Mouse (Mus musculus) brain, adult 2 months (tissue): ENCODE results near the gene Htr1f.
"Not testable (repeated sequence)": the region's sequence is repeated elsewhere in the genome, so short reads cannot be mapped to it uniquely, and the experiment has no call there.

Source experiments
- DNase-seq: peaks from one replicate; pipeline ENCODE4 v3.0.0; 2011; ENCODE audit warnings: low read depth, low spot score

Gene Htr1f

DNA sequence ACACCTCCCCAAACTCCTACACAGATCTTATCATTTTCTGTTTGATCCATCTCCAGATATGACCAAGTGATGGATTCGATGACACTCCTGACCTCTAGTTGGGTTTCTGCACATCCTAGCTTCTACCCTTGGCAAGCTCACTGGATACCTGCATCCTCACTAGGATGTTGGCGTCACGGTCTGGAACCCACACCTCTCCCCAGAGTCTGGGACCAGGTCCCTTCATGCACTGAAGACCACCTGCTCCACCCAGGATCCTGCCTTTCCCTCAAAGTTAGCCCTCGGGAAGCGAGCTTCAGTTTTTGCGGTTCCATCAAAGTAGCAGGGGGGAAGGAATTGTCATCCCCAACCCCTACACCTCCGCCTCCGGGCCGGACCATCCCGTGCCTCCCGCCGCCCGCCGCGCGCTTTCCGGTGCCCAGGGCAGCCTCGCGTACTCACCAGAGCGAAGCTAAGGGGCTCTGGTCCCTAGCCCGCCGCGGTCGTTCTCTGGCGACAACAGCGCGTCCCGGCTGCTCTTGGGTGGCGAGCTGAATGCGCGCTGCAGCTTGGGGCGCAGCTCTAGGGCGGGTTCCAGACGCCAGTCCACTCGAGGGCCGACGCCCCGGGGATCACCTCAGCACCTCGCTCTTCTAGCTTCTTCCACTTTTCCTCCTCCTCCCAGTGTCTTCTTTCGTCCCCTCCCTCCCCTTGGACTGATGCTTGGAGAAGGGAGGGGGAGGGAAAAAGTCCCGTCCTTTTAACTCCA, at the start of gene Htr1f:
Gene Htr1f, minus strand, starts transcription at position 671 of the 748 bp plus-strand sequence.
- peak; percentile 40 for DNase-seq

DNA sequence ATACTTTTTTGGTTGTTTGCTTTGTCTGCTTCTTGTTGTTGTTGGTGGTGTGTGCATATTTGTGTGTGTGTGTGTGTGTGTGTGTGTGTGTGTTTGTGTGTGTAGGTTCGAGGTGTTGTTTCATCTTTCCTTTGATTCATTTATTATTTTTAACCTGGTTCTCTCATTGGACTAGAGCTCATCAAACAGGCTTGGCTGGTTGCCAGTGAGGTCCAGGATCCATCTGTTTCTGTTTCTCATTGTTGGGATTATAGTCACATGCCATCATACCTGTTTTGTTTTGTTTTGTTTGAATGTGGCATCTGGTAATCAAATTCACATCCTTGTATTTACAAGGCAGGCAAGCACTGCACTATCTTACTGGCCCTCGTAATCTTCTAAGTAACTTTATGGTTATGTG, 34.1 kb upstream of the Htr1f start:
- no peak for DNase-seq

DNA sequence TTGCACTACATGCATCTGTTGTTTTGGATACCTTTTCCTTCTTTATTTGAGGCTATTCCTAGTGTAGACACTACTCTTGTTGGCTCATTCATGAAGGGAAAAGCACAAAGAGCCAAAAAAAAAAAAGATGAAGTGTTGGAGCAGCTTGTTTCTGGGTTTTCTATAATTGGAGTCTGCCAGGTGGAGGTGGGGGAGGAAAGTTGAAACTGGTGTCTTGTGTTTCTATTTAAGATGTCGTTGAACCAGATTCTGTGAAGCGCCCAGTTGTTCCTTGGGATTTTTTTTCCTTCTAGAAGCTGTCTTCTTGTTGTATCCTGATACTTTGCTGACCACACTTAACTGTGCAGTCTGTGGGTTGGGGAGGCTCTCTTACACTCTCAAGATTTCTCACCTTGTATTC, 23.7 kb upstream of the Htr1f start:
- peak; percentile 82 for DNase-seq

DNA sequence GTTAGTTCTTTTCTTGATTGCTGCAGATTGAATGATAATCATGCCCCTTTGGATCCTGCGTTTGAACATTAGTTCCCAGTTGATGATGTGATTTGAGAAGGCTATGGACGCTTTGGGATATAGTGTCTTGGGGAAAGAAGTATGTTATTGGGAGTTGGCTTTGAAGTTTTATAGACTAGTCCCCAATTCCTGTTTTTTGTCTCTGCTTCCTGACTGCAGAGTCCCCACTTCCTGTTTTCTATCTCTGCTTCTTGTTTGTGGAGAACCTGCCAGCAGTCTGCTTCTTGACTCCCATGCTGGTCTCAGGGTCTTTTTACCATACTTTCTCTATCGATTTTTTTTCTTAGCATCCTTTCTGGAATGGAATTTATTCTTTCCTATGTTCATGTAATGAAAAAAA, 22.2 kb upstream of the Htr1f start:
- DNase-seq = no peak

DNA sequence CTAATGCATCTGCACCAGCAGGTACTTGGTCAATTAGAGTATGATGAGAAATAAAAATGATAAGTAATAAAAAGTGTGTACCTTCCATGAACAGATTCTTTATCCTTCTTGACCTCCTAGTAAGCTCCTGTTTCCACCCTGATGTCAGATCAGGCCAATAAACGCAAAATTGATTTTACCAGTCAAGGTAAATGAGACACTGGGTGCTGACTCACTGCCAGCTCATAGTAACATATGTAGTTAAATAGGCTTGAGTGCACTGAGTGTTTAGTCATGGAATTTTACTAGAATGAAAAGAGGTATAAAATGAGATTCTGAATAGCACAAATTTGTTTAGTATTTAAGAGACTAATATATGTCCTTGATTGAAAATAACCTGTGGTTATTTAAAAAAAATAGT, 6.6 kb upstream of the Htr1f start:
- DNase-seq = peak; percentile 41

DNA sequence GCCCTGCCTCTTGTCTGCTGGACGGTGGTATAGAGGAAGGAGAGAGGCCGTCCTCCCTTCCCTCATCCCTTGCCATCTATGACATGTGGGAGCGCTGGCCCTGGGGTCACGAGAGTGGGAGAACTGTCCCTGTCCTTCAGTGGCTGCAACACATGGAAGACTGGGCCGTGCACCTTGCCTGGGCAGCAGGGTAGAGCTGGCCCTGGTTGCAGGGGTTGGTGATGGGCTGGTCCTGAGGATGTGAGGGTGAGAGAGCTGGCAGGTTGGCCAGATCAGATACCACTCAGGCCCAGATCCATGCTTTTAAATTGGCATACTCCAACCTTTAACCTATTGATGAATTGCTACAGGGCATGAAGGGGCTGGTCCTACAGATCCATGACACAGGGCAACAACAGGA, 12.1 kb downstream of the Htr1f start:
- DNase-seq = no peak

DNA sequence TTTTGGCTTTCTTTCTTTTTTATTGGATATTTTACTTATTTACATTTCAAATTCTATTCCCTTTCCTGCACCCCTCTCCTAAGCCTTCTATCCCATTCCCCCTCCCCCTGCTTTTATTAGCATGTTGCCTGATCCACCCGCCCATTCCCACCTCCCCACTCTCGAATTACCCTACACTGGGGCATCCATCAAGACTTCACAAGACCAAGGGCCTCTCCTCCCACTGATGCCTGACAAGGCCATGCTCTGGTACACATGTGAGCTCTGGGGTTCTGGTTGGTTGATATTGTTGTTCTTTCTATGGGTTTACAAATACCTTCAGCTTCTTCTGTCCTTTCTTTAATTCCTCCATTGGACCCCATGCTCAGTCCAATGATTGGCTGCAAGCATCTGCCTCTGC, 22.2 kb downstream of the Htr1f start:
- DNase-seq = no peak

DNA sequence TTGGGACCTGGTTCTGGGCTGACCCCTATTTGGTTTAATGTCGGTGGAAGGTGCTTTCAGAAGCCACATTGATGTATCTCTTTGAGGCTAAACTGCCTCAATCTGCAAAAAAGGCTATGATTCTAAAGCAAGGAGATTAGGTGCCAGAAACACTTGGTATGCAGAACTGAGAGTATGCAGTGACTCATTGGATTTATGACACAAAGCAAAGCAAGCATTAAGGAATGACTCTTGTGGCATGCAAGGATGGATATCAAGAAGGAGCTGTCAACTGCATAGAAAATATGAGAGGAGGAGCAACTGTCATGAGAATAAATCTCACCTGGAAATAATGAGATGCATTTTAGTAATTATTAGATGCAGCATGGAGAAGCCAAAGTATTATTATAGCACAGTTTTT, 35.8 kb downstream of the Htr1f start:
- peak; percentile 13 for DNase-seq

DNA sequence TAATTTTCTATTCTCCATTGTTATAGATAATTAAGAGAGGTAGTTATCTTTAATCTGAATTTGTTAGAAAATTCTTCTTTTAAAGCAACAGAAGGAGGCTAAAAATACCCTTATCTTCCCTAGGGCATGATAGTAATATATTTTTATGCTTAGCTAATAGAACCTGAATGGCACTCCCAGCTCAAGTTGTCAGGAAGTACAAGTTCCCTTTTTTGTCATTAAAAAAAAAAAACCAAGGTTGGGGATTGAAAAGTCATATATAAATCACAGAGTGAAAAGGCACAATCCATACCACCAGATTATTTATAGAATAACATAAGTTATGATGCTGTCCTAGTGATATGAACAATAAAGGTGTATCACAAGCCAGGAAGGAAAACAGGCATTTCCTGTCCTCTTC, 39.4 kb downstream of the Htr1f start:
- DNase-seq = no peak

DNA sequence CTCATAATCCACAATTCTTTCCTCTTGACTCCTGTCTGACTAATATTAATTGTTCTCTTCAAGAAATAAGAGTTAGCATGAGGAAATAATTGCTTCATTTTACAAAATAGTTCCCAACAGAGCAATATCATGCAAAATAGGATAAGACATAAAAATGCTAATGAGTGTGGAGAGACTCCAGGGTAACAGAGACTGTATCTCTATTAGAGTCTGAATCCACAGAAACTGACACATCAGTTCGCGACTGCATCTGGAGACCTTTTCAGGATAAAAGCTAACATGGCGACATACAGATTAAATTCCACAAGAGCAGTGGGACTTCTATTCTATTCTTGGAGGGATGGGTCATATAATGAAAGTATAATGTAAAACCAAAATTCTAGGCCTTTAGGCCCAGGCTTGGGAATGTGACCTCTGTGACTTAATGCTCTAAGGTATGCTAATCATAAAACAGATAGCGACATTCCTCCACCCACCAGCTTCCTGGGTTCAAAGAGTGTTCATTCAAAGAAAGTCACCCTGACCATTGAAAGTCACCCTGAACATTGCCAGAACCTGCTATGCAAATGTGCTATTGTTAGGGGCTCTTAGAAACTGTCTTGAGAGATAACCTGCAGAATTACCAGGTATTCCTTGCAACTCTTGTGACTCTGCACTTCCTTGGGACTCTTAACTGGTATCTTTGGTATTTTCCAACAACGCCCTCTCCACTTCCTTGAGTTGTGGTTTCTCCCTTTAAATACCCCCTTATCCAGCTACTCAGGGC, 67.8 kb downstream of the Htr1f start:
- DNase-seq = not testable (repeated sequence)

DNA sequence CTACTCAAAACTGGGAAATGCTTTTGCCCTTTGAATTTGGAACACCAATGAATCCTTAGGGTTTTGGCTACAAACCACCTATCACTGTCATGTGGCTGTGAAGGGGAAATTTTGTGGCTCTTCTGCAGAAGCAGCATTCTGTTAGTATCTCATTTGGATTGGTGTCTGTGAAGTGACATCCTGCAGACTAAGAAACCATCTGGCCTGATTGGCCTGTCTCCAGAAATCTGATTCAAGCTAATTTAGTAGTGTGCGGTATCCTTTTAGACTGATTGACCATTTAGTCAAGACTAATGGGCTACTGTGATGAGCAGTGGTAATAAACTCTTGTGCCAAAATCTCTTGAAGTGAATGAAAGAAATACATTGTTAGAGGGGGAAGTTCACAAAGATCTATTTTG, 76.0 kb downstream of the Htr1f start:
- DNase-seq = peak; percentile 87

DNA sequence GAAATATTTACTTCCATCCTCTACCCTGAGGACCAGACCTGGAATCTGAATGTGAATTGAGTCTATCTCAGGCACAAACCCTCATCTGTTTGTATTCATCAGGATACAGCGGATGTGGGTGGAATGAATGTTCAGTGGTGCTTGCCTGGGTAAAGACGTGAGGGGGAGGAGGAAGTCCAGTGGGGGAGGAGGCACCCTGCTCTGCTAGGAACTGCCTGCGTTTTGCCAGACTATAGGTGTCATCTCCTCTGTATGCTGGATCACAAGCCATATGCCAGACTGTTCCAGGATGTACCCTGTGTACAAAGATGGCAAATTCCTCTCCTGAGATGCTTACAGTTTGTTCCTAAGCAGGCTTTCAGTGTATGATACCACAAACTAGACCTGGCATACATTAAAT, 83.3 kb downstream of the Htr1f start:
- DNase-seq = peak; percentile 81

DNA sequence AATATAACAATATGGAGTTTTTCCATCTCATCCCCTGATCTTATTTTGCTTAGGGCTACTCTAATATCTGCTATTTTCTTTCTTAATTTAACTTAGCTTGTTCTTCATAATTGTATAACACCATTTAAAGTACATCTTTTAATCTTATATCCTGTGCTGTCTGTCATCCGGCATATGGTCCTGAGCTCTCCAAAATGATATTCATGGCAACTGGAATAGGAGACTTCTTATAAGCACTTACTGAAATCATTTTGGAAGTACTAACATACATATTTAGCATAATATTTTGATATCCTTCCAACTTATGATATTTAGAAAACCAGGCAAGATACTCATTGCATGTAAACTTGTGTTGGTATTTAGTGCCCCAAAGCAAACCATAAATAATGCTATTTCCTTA, 86.9 kb downstream of the Htr1f start:
- DNase-seq = no peak

DNA sequence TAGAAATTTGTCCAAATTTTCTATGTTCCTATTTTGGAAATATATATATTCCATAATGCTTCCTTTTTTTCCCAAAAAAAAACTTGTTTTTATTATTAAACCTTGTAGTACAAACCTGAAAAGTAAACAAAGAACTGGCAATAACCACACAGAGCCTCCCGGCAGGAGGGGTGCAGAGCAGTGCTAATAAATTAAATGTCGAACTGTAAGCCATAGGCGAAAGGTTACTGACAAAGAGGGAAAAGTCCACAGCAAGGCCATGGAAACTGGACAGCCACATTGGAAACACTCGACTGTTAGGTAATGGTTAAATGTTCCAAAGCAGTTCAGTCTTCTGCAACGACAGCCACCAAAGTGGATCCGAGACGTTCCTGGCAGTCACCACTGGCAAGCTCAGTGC, 87.5 kb downstream of the Htr1f start:
- DNase-seq = no peak

DNA sequence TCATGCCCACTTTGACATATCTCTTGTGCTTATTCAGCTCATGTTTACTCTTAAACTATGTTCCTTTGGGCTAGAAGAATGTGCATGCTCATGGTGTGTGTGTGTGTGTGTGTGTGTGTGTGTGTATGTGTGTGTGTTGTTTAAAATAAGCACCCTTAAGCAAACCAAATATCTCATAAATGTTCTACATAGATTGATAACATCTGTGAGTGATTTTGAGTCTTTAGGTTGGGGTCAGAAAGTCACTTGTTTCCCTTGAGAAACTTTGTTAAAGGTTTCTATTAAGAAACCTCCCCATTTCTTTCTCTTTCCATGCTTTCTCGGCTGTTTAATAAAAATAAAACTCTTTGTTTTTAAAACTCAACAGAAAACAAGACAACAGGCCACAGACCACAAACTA, 88.1 kb downstream of the Htr1f start:
- no peak for DNase-seq

DNA sequence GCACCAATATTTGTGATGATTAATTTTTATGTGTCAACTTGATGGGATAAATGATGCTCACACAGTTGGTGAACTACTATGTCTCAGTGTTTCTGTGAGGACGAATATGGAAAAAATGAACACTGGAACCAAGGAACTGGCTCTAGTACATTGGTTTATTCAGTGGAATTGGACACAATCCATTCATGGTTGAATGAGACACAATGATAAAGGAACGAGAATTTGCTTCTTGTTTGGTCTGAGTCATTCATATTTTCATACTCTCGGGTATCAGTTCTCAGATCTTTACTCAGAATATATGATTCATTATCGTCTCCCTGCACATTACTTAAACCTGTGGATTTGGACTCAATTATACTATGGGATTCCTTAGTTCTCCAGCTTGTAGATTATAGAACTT, 90.4 kb downstream of the Htr1f start:
- DNase-seq = no peak

DNA sequence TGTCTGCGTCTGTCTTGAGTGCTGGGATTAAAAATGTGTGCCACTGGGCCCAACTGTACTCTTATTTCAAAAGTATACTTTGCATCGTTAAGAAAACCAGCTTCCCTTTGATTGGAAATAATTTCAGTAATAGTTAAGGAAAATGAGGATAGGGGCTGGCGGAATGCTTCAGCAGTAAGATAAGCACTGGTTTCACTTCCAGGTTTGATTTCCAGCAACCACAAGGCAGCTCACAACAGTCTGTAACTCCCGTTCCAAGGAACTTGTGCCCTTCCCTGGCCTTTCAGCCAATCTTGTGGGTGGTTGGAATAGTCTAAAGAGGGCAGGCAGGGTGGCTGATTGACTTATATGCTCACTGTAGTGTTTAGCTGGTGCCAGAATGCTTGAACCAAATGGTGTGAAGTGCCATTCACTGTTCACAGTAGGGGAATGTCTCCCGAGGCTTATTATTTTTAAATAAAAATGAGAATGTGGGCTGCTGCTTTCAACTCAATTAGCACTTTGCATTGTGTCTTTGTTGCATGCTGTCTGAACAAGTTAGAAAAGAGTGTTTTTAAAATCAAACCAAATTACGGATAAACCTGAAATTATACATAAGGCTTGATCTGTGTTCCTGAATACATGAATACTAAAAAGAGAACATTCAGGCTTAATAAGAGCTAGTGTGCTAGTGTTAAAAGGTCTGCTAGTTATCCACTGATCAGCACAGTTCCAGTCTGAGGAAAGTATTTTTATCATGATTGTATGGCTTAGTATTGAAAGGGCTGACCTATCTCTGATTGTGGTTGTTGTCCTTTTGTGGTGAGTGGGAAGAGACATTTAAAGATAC, 103.4 kb downstream of the Htr1f start:
- peak; percentile 24 for DNase-seq

DNA sequence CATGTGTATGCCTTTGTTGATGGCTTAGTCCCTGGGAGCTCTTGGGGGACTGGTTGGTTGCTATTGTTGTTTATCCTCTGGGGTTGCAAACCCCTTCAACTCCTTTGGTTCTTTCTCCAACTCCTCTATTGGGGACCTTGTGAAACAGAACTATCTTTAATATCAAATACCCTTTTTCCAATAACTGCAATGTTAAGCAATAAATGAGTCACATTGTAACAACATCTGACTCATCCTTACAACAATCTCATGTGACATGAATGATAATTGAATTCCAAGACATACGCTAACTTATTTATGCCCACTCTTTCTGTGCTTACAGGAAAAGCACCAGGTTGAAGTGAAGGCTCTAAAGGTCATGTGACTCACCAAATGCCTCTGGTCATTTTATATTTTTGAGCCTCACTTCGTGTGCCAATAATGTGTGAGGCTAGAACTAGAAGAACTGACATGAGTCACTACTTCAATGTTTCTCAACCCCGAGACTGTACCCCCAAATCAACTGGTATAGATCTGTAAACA, 116.3 kb downstream of the Htr1f start:
- no peak for DNase-seq

DNA sequence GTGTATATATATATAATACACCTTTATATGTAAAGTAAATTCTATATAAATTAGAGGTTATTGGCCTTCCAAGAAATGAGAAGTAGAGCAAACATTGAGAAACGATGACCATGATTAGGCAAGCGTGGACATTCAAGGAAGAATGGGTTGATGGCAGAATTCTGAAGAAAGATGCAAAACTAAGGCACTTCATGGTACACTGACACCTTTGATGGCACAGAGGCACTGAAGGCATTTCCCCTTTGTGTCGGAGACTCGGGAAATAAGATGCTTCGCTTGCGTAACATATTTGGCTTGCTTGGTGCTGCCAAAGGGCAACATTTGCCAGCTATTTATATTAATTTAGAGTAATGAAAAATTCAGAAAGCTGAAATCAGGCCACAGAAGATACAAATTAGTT, 118.1 kb downstream of the Htr1f start:
- DNase-seq = peak; percentile 13

DNA sequence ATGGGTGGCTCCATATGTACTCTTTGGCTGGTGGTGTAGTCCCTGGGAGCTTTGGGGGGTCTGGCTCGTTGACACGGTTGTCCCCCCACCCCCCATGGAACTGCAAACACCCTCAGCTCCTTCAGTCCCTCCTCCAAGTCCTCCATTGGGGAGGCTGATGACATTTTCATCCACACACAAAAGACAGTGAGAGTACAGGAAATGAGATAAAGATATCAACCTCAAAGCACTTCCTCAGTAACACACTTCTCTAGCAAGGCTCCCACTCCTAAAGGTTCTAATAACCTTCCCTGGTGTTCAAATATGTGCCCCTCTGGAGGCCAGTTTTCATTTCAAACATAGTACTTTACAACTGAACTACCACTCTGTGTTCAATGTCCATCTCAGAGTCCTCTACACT, 118.6 kb downstream of the Htr1f start:
- DNase-seq = no peak

DNA sequence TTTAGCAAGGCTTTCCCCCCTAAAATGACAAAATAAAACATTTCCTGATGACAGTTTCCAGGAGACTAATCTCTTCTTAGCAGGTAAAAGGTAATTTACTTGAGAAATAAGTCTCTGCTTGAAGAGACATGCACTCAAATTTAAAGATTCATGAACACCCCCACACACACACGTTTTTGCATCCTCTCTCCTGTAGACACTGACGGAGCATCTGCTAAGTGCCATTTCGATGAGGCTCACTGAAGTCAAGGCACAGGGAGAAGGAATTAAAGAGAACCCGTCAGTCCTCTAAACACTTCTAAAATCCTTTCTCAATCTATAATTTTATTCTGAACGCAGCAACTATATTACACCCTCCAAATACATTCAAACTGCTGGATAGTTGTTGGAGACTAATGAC, 131.0 kb downstream of the Htr1f start:
- DNase-seq = peak; percentile 39
